Mouse (Mus musculus): ENCODE measurements around the gene Kcne1.

Kcne1 gene

DNA sequence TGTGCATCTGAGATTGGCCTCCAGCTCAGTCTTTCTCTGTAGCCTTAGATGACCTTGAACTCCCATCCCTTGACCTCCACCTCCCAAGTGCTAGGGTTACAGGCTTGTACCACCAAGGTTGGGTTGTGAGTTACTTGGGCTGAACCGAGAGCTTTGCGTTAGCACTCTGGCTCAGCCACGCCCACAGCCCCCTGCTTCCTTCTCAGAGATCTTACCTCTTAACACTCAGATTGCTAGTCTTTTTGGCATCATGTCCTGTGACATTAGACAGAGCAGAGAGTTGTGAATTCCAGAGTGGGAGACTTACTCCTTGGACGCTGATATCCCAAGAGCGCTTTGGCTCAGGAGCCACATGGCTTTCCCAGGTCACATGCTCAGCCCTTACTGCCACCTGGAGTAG lies 56.8 kb downstream of the Kcne1 start:
- no peak for DNase-seq

DNA sequence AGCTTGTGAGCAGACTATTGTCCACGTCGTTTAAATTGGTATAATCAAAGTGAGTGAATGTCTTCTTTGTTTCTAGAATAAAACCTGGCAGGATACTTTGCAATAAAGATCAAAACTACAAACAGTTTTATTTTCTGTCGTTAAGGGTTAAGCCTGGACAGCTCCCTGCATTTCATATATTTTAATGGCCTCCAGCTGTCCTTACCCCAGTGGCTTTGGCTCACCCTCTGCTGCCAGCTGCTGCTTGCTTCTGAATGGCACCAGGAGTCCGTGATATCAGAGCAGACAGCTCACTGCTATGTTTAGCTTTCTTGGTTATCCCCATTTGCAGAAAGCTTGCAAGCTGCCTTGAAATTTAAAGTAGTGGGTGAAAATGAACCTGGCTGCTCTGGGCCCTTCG lies 57.3 kb downstream of the Kcne1 start:
- DNase-seq = no peak

GRCm38 (mm10) chr16:92301412-92301806 lies 57.9 kb downstream of the Kcne1 start:
- DNase-seq = no peak

DNA sequence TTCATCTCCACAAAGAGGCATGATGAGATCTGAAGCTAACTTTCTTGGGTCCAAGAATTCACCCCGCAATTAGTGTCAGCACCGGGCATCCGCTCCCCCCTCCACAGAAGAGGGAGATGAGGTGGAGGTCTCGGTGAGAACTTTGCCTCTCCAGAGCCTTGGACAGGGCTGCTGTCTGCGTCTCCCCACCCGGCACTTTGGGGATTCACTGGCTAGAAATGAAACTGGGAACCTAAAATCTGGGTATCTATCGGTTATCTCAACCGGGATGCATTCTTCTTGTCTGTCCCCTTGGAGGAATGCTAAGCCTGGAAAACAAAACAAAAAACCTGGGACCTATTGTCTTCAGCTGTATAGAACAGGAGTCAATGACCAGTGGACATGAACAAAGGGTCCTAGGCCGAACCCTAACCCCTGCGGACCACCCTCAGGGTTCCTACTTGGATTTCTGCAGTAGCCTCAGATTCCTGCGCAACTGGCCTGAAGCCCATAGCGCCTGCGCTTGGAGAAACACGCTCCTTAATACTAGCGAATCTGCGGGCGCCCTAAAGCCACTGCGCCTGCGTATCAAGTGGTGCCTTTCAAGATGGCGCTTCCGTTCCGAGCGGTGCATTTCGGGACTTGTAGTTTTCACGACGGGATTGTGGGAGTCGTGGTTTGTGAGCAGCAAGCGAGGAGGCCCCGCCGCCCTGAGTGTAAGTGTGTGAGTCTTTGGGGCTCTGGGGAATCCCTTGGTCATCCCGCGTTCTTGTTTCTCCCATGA lies 58.4 kb downstream of the Kcne1 start, which contains the start of gene Smim11:
Gene Smim11 (plus strand): TSS at position 638 of the 763 bp plus-strand sequence.
- peak; percentile 92 for DNase-seq

All from thymus, postnatal 25 days (tissue).